Mouse (Mus musculus) urinary bladder, postnatal 4 days (tissue): ENCODE data around the gene Btbd6.

Experiments used
- DNase-seq, 2 experiments: peaks; one replicate each; pipeline ENCODE4 v3.0.0; 2021 to 2022; ENCODE audit warnings: low spot score in 2 of 2

Gene Btbd6

GRCm38 (mm10) chr12:112952926-112953565 lies 23.2 kb upstream of the Btbd6 start:
- DNase-seq: no peak

- peak; percentile 60 to 78 for DNase-seq
Observed at GRCm38 (mm10) chr12:112955800-112956199, 20.5 kb upstream of the Btbd6 start.

GRCm38 (mm10) chr12:112958303-112958702 lies 18.0 kb upstream of the Btbd6 start:
- peak in 1 of 2 experiments; percentile 53 for DNase-seq

GRCm38 (mm10) chr12:112959421-112959820 lies 16.9 kb upstream of the Btbd6 start:
- no peak for DNase-seq

- no peak for DNase-seq
Observed at GRCm38 (mm10) chr12:112961428-112961827, 14.9 kb upstream of the Btbd6 start.

- DNase-seq: no peak
Observed at GRCm38 (mm10) chr12:112961872-112962271, 14.4 kb upstream of the Btbd6 start.

- no peak for DNase-seq
Observed at GRCm38 (mm10) chr12:112965783-112966182, 10.5 kb upstream of the Btbd6 start.

GRCm38 (mm10) chr12:112968943-112969342 lies 7.3 kb upstream of the Btbd6 start:
- DNase-seq: no peak

GRCm38 (mm10) chr12:112969616-112970015 lies 6.7 kb upstream of the Btbd6 start:
- no peak for DNase-seq

GRCm38 (mm10) chr12:112974736-112975135 lies 1.5 kb upstream of the Btbd6 start:
- DNase-seq: no peak

- DNase-seq: no peak
Observed at GRCm38 (mm10) chr12:112977156-112977555, 874 bp downstream of the Btbd6 start.

GRCm38 (mm10) chr12:112982031-112982430 lies 5.7 kb downstream of the Btbd6 start:
- no peak for DNase-seq

GRCm38 (mm10) chr12:112985346-112985745 lies 9.1 kb downstream of the Btbd6 start:
- no peak for DNase-seq

- DNase-seq: no peak
Observed at GRCm38 (mm10) chr12:112987877-112988276, 11.6 kb downstream of the Btbd6 start.

- no peak for DNase-seq
Observed at GRCm38 (mm10) chr12:112990706-112991405, 14.6 kb downstream of the Btbd6 start.

GRCm38 (mm10) chr12:112991444-112991843 lies 15.2 kb downstream of the Btbd6 start:
- DNase-seq: no peak

- no peak for DNase-seq
Observed at GRCm38 (mm10) chr12:112994153-112994552, 17.9 kb downstream of the Btbd6 start.

GRCm38 (mm10) chr12:112999569-113000293 lies 23.4 kb downstream of the Btbd6 start:
- DNase-seq: peak in 1 of 2 experiments; percentile 65

- peak; percentile 97 to 98 for DNase-seq
Observed at GRCm38 (mm10) chr12:113000294-113001132, 24.2 kb downstream of the Btbd6 start, which contains the start of gene Brf1. TSS of gene Brf1 (minus strand) at chr12:113000704.

GRCm38 (mm10) chr12:113001133-113001474 lies 24.8 kb downstream of the Btbd6 start:
- no peak for DNase-seq

GRCm38 (mm10) chr12:113002667-113003066 lies 26.4 kb downstream of the Btbd6 start:
- DNase-seq: no peak

GRCm38 (mm10) chr12:113004011-113004410 lies 27.7 kb downstream of the Btbd6 start:
- no peak for DNase-seq
